Mouse (Mus musculus): ENCODE measurements around the gene Krtap4-16.

DNA sequence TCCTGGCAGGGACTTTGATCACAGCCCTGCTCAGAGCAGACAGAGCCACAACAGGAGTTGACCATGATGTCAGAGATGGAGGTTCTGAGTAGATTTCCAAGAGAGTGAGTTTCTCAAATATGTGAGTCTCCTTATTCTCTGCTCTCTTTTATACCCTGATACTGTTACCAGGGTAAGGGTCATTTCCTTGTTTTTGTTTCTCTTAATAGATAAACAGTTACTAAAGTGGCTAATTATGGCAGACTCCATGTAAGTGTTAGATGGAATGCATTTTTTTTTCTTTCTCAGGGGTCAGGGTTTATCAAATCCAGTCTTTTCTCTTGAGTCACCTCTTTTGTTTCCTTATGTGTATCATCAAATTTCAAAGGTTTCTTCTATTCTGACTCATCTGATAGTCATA, at the start of gene Krtap4-16:
- no peak for TF ChIP-seq CTCF (IDR thresholded peaks at IDR 0.05 in 2 of 3, conservative IDR thresholded peaks at IDR 0.05 in 1 of 3; ENCODE audit: control insufficient read depth in 1 of 3, insufficient read depth in 1 of 3, low read depth in 2 of 3, low read length in 3 of 3, poor library complexity in 1 of 3, severe bottlenecking in 1 of 3)
- no peak for TF ChIP-seq CHD2 (IDR thresholded peaks at IDR 0.05; ENCODE audit: low read length)
- no peak for TF ChIP-seq EP300 (IDR thresholded peaks at IDR 0.05; ENCODE audit: low read depth in 1 of 2, low read length in 2 of 2)
- no peak for TF ChIP-seq USF1 (IDR thresholded peaks at IDR 0.05; ENCODE audit: low read depth, low read length)
- TF ChIP-seq MXI1 (IDR thresholded peaks at IDR 0.05; ENCODE audit: low read depth, low read length) = no peak
- TF ChIP-seq KAT2A (conservative IDR thresholded peaks at IDR 0.05; ENCODE audit: low read depth, low read length) = no peak
- TF ChIP-seq BHLHE40 (IDR thresholded peaks at IDR 0.05; ENCODE audit: borderline replicate concordance, low read depth, low read length) = no peak
- TF ChIP-seq ETS1 (IDR thresholded peaks at IDR 0.05; ENCODE audit: low read depth, low read length) = no peak
